Mouse (Mus musculus) urinary bladder, postnatal 14 days (tissue): Measurements from ENCODE around the gene Gpat3.
A peak's percentile ranks its signal among the peaks of the same experiment; 100 is the strongest.

Source experiments
- DNase-seq: peaks from one replicate; pipeline ENCODE4 v3.0.0; 2021; ENCODE audit warnings: low spot score

Gene Gpat3

DNA sequence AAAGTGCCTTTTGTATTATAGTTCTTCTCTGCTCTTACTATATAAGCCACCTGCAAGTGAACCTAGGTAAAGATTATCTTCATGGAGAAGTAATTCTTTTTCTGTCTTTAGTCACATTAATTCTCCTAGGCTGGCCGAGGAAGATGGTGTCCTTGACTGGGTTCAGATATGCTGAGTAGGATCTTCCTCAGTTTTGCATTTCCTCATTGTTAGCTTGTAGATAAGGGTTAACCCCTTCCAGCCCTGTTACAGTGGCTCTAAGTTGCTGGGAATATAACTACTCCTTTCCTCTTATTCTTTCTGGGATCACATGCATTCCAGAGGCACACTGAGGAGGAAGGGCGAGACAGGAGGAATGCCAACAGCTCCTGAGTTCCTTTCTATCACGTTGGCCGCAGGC, 15.6 kb downstream of the Gpat3 start:
- no peak for DNase-seq

DNA sequence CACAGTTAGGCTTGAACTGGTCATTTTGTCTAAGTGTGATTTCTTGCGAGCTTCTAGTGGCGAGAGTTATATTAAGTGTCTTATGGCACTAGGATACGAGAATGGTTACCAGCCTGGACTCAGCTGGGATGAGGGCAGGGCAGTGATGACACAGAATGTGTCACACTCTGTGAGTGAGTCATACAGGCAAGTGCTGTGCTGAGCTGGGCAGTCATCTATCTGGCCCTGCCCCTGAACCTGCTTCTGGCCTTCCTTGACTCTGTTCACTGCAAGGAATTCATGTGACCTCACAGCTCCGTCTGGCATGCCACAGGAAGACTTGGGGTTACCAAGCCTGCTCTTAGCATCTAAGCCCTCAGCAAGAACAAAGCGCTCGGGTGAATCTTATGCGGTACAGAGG, 16.3 kb downstream of the Gpat3 start:
- peak; percentile 14 for DNase-seq

DNA sequence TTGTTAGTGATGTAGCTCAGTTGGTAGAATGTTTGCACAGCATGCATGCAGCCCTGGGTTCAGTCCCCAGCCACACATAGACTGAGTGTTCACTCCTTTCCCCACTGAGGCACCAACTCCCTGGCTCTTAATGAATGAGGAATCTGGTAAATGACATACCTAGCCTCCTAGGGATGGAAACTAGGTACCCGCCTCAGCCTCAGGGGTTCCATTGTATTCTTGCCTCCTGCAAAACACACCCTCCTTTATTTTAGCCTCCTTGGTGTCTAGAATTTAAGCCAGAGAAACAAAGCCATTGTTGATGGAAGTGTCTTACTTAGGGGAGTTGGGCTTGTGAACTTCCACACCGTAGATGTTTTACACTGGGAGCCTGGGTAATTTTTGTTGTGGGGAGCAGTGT, 17.6 kb downstream of the Gpat3 start:
- no peak for DNase-seq

DNA sequence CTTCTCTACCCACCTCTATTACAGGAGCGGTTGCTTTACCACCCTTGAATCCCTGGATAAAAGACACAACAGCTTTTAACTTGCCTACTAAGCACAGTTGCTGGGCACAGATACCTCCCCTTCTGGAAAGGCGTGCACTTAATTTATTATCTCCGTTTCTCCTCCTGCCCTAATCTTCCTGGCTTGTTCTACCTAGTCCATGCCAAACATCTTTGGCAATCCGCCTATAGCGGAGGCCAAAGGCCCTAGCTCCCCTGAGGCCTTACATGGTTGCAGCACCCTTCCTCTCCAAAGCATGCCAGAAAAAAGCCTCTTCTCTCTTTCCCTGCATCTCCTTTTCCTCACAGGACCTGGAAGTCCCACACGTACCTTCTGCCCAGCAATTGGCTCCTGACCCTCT, 18.9 kb downstream of the Gpat3 start:
- DNase-seq = no peak

DNA sequence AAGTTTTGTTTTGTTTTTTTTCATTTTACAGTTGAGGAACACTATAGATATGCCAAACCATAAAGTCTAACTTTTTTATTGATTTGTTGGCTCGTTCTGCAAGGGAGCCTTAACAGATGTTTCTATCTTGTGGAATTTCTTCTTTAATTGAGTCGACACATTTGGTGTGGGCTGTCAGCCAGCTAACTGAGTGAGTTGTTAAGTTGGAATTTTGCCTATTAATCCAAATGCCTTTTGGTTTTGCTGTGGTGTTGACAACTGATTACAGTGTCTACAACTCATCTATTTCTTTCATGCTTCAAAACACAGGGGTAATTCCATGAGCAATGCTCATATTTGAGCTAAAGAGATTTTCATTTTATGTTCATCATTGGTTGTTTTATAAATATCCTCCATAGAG, 20.7 kb downstream of the Gpat3 start:
- no peak for DNase-seq

DNA sequence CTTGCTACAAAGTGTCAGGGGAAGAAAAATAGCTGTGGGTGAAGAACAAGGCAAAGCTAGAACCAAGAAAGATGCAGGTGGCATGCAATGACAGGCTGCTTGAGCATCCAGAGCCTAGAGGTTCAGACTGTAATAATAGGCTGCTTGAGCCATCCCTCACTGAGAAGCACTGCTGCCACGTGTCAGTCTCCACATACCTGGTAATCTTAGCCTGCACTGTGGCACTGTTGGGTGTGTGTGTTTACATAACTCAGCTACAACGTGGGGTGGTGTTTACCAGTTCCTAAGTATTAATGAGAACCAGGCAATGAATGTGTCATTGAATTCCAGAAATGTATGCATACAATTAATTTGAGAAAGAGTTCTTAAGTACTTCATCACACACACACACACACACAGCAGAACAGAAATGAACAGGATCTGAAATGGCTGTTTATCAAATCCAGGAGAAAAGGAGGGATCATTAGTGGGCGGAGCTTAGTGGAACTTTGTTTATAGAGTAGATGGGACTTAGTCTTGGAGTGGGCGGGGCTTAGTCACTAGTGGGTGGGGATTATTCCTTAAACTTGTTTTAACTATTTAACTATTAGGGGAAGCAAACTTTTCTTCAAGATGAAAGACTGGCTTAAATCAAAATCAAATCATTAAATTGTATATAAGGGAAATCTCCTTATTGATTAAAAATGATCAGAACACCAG, 23.8 kb downstream of the Gpat3 start:
- no peak for DNase-seq

DNA sequence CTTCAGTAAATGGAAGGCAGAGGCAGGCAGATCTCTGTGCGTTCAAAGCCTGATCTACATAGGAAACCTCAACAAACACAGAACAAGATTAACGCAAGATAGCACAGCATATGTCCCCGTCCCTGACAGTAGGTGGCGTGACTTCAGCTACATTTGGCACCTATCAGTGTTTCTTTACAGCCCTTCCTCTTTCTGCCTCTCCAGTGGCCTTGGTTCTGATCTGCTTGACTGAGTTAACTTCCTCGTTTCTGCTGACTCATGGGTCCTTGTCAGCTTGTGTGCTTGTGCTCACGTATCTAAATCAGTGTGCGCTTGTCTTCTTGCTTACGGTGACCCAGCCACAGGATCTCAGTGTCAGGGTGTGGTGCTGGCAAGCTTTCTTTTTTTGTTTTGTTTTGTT, 26.5 kb downstream of the Gpat3 start:
- DNase-seq = no peak

DNA sequence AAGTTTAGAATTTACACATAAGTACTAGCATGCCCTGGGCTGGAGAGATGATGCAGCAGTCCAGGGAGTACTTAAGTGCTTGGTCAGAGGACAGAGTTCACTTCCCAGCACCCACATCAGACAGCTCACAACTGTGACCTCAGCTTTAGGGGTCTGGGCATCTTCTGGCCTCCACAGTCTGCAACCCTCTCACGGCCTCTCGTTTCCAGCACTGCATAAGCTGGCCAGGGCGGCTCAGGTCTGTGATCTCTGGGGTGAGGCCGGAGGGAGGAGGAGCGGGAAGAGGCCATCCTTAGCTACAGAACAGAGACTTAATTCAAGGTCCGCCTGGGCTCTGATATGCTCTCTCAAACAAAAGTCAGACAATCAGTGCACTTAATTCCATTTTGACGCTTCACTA, 29.2 kb downstream of the Gpat3 start:
- no peak for DNase-seq

DNA sequence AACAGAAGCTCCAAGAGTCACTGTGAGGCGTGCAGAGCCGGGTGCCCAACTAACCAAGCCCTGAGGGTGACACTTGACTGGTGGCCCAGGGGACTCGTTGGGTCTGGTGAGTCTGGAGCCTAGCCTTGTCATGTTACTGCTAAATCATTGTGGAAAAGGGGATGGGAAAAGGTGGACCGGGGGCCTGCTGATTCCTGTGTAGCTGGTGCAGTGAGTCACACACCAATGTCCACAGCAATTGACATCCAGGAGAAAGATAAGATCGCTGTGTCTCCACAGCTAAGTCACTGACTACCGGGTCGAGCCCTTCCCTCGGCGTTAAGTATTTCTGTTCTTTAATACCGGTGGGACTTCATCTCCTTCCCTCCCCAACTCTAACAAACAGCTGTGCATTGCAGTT, 29.7 kb downstream of the Gpat3 start:
- no peak for DNase-seq

DNA sequence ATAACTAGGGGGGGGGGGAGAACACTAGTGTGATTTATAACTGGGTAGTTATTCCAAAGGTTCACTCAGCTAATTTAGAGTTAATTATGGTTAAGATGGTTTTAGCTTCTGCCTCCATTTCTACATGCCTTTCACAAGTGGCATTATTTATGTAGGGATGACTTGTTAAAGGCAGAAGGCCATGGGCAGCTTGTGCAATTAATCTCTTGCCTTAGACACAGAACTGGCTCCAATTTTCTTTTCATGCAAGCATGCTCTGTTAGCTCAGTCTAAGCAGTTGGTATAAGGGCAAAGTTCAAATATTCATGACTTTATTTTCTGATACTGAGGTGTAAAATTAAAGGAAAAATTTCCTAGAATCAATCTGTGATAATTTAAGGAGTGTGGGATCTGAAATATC, 31.5 kb downstream of the Gpat3 start:
- DNase-seq = no peak

DNA sequence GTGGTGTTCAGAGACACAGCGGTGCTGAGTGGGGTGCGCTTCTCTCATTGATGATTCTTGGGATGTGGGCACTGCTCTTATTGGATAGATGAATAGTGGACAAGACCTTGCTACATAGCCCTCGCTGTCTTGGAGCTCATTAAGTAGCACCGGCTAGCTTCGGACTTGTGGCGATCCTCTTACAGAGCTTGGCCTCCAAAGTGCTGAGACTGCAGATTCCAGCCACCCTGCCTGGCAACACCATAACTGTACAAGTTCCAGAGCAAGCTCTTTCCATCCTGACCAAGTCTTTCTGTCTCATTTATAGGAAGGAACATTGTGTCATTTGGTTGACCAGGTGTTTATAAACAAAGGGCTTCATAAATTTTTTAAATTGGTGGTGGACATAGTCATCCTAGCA, 39.7 kb downstream of the Gpat3 start:
- DNase-seq = no peak

DNA sequence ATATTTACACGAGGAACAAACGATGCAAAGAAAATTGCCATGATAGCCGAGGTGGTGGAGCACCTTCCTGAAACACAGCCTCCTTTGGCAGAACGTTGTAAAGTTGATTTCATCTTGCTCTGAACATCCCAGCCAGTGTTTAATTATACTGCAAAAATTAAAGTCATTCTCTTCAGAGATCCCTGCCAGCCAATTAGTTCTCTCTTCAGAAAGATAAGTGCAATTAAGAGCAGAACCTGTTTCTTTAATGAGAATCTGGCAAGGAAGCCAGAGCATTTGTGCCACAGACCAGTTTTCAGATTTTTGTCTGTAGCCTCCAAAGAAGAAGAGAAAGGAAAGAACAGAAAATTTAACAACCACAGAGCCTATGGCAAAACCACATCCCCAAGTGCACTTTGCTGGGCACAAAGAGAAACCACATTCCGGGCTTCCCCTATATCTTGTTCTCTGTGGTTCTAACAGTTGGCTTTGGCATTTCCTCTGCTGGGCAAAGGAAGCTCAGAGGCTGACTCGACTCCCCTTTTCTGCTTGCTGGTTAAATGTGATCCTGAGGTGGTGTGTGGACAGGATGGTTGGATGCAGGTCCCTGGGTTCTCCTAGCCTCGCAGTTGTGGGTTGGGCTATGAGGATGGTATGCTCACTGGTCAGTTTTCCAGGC, 40.9 kb downstream of the Gpat3 start:
- no peak for DNase-seq

DNA sequence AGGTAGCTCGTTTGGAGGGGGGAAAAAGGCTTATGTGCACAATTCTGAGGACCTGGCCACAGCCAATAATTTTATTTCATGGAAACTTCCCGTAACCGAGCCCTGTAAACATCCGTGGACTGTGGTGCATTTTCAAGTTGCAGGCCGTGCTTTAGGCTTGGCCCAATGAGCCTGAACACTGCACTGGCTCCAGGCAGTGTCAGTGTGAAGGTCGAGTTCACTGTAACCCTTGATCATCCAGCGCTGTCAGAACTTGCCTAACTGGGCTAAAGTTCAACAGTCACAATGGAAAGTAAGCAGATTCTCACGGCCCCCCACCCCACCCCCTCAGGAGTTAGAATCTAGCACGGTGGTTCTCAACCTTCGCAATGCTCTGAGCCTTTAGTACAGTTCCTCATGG, 50.7 kb downstream of the Gpat3 start:
- DNase-seq = no peak

DNA sequence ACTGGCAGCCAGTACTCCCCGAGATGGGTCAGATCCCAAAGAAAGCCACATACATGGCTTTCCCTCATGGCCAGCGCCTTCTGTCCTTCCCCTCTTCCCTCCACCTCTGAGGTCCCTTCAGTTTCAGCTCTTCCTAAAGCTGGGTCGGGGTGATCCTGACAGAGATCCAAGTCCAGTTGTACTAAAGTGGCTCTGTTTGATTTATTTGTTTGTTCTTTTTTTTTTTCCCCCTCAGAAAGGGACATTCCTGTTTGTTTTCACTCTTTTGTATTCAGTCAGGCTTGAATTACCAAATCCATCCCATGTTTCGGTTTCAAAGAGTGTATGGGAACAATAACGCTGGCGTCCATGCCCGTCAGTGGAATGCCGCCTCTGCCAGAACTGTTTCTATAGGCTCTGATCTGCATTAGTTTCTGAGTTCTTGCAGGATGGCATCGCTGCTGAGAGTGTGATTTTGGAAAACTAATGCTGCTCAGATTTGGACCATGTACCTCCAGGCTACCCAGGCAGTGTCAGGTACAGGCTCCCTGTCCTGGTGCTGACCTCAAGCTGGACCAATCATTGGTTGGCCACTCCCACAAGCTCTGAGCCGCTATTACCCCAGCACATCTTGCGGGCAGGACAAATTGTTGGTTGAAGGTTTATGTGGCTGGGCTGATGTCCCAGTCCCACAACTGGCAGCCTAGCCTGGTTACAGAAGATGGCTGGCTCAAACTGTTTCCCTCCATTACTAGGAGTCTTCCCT, 54.4 kb downstream of the Gpat3 start:
- no peak for DNase-seq

DNA sequence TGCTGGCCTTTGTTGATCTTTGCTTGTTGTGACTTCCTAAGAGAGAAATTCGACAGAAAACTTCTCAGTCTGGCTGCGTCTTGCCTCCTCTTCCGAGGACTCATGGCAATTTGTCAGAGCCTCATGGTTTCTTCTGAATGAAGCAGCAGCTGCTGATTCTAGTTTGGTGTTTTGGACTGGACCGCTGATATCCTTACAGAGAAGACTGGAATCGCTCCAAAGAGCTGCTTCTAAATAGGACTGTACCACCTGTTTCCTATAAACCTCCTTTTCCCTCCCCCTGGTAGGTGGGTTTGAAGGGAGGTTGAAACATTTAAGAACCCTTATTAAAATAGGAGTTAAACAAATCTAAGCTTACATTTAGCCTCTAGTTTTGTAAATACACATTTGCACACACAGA, 55.5 kb downstream of the Gpat3 start:
- DNase-seq = no peak

DNA sequence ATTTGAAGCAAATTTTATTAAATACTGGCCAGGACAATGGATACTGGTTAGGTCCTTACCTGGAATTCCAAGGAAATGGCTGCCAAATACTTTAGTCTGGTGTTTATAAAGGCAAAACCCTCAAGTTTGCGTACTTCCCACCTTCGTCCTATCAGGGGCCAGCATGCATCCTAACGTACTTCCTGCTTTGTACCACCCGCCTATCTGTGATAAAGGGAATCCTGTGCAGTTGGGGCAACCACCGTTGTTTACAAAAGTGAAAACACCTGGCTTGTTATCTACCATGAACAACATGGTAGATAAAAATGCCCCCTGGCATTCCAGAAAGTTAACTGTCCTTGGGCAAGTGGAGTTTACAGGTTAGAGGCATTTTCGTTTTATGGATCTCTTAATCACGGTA, 63.0 kb downstream of the Gpat3 start:
- no peak for DNase-seq

DNA sequence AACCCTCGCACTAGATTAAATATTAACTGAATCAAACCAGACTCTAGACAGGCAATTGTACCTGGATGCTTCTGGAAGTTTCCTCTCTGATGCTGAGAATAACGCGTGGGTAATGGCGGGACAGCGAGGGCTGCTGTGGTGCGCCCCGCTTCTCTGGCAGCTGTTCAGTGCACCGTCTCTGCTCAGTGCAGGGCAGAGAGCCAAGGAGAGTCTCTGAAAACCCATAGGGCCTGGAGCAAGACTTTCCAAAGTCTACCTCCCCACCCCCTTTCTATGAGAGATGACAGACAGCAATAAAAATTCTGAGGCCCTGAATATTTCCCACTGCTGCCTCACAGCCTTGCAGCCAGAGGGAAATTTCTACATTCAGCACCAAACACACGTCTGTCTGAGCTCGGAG, 63.4 kb downstream of the Gpat3 start:
- DNase-seq = no peak

DNA sequence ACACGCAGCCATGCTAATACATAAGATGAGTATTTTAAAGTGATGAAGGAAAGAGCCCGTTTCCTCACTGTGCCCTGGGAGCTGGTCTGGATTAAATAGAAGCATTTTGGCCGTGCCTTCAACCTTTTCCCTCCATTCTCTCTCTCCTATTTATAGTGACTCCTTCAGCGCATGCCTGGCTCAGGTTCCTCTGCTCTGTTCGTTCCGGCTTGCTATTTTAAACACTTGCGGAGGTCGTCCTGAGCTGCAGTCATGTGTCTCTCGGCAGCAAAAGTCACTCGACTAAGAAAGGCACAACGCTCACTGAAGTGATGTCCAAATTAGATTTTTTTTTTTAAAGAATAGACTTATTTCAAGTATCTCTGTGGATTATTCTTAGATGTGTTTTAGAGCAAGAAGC, 64.2 kb downstream of the Gpat3 start:
- no peak for DNase-seq

DNA sequence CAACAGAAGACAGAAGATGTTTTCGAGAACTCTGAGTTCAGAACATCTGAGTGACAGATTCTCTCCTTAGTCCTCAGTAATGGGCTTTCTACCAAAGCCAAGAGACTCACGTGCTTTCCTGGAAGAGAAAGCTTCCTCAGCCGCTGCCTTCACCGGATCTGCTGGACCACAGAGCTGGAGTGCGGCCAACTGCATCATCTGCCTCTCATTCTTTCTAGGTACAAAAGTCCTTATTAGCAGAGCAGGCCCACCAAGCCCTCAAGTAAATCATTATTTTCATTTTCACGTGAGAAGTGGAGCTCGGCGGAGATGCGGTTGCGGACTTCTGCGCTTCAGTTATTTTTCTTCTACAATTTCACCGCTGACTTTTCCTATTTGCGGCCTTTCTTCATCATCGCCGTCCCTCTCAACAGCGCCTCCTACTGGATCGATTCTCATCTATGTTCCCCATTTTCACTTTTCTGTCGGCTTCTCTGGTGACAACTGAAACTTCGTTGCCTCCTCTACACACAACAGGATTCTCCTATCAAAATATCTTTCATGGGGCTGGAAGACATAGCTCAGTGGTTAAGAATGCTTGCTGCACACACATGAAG, 66.1 kb downstream of the Gpat3 start:
- DNase-seq = no peak

DNA sequence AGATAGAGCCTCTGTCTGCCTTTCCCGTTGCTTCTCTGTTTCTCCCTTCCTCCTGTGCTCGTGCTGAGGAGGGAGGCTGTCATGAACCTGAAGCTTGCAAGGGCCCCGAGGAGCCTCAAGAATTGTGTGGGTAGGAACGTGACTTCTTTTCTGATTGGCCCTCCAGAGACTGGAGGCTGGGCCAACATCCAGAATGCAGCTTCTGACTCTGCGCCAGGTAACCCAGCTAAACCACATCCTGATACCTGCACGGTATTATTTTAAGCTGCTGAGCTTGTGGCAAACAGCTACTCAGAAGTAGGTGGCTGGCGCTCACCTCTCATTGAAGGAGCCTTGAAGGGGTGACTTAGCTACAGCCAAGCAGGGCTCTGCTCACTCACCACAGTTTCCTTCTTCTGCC, 66.9 kb downstream of the Gpat3 start:
- DNase-seq = no peak

DNA sequence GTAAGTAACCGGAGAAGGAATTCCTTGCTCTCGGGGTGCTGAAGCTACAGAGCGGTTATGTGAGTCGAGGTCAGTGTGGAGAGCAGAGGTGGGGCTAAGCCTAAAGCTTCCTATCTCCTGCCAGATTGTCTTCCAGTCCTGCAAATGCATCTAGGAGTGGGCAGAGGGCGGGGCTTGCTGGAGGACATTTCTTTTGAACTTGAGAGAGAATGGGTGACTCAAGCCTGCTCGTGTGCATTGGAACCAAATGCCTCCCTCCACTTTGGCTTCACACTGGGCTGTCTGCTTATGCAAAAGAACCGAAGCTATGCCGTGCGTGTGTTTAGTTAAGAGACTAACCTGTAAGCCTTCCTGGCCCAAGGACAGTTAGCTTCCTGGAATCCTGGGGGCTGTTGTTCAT, 67.8 kb downstream of the Gpat3 start:
- no peak for DNase-seq

DNA sequence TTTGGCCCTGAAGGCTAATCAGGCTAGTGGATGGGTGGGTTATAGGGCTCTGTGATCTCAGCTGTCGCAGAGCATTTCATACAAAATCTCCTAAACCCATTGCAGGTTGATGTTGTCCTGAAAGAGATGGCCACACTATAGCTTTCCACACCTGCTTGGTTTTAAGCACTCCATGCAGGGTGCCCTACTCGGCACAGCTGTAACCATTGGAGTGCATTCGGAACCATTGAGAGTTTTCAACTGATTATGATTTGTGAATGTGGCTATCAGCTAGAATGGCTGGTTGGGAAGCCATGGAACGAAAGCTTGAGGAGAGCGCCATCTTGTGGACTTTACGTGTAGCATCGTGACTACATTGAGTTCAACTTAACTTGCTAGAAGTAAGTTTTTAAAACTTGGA, 69.5 kb downstream of the Gpat3 start:
- DNase-seq = peak; percentile 40

DNA sequence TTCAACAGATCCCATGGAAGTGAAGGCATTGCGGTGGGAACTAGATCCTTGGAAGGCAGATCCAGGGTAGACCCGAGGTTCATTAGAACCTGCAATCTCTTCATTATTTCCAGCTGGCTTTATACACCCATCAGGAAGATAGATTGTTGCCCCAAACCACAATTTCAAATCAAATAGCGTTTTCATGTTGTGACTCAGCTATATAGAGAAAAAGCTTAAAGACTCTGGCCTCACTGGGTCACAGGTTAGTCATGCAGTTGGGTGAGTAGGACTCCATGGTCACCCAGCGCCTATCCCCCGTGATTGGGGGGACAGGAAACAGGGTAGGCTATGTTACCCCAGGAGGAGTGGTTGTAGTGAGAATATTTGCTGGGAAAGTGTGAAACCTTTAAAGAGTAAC, 69.9 kb downstream of the Gpat3 start:
- no peak for DNase-seq
